Mouse (Mus musculus) cerebellum, adult 2 months (tissue): ENCODE results near the gene Cbx1. TPM values are rescaled to one million over a fixed set of nuclear protein-coding genes. Genes with fewer than 3 reads are reported as not detected.

Source experiments
- DNase-seq, 2 experiments: peaks; one replicate each; pipeline ENCODE4 v3.0.0; 2021
- H3K27ac ChIP-seq: fragments of 200-500 bp; 2 replicates; pipeline ENCODE4 v1.5.1; 2012; ENCODE audit warnings: low read length, control low read depth, inconsistent platforms; ENCODE audit not compliant: insufficient read depth
- H3K27me3 ChIP-seq: fragments of 200-500 bp; 2 replicates; pipeline ENCODE4 v1.6.1; 2012; ENCODE audit warnings: inconsistent platforms, mild to moderate bottlenecking, low read length, moderate library complexity; ENCODE audit not compliant: control insufficient read depth, insufficient read depth
- H3K4me1 ChIP-seq: fragments of 200-500 bp; 2 replicates; pipeline ENCODE4 v1.6.1; 2011; ENCODE audit warnings: low read length; ENCODE audit not compliant: control insufficient read depth, insufficient read depth
- H3K4me3 ChIP-seq: fragments of 200-500 bp; replicated peaks from 2 replicates; pipeline ENCODE3; 2011; ENCODE audit warnings: mild to moderate bottlenecking, low read depth, low read length, control low read depth; ENCODE audit not compliant: insufficient read depth
- CTCF ChIP-seq: fragments of 200-500 bp; IDR thresholded peaks from 2 replicates; pipeline ENCODE4 v1.5.1; 2011; ENCODE audit warnings: low read depth, mild to moderate bottlenecking, control low read depth, low read length, moderate library complexity, borderline replicate concordance; ENCODE audit not compliant: insufficient read depth
- POLR2A ChIP-seq: fragments of 200-500 bp; IDR thresholded peaks from 2 replicates; pipeline ENCODE4 v1.6.1; 2011; ENCODE audit warnings: low read length, control low read depth, borderline replicate concordance; ENCODE audit not compliant: insufficient read depth
- WGBS: fragments of 180-500 bp; shearing (Covaris S2); methylation state at CpG from one replicate; pipeline ENCODE4 v1.1.7; 2018; 5-methylcytosine and 5-hydroxymethylcytosine counted together
- polyA plus RNA-seq: library from polyadenylated mRNA; depleted of rRNA; stranded (reverse); fragments of >200 nt; gene quantifications from 2 replicates; pipeline ENCODE4 v1.2.3, GENCODE M21; 2012

Gene Cbx1
- polyA plus RNA-seq, 1 experiment, result 40.7 TPM

DNA sequence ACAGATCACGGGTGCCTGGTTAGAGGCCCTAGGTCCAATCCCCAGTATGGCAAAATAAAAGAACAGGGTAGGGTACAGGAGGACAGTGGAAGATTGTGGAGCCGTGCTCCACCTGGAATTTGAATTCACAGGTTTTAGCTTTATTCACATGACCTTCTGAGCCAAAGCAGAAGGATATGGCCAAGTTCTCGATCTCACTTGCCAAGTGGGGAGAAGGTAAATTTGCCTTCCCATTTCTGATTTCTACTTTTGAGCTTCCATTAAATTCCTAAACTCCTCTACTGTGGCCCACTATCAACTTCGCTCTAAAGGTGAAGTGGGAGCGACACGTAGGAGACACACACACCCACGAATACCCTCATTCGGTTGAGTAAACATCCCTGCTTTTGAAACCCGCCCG is 40.0 kb downstream of the Cbx1 start:
- TF ChIP-seq POLR2A (no peak), CTCF (no peak)
- Histone ChIP-seq H3K4me1 (peaks cover 22% of the 10 kb centered on the region), H3K27ac (no peak overlapping the region), H3K27me3 (no peaks in the 10 kb centered on the region), H3K4me3 (peak overlapping the region; percentile 76)
- DNase-seq, result no peak
- WGBS, result 4% methylated on average over 10 of the region's 10 CpGs

DNA sequence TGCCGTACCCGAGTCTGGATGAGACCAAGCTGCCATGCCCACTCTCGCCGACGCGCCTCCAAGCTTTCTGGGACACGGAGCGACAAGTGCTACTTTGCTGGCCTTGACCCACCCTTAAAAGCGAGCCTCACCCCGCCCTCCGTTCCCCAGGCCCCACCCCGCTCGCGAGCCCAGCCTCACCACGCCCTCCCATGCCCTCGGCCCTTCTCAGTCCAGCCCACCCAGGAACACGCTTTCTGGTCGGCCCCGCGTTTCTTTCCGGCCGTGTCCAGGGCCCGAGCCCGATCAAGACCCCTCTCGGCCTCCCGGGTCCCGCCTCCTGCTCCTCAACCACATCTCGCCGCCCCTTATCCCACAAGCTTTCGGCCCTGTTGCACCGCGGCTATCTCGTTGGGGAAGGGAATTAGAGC is 40.5 kb downstream of the Cbx1 start:
- Histone ChIP-seq H3K27me3 (no peaks in the 10 kb centered on the region), H3K4me3 (peak overlapping the region; percentile 76), H3K4me1 (peaks cover 22% of the 10 kb centered on the region), H3K27ac (peak overlapping the region; percentile 56)
- under 1% methylated on average over 33 of the region's 33 CpGs for WGBS
- no peak for TF ChIP-seq CTCF
- no peak for TF ChIP-seq POLR2A
- peak in 1 of 2 experiments; percentile 68 for DNase-seq

- H3K4me3 ChIP-seq, result peak within 1 kb of the TSS; percentile 76
- no peak for TF ChIP-seq CTCF
- TF ChIP-seq POLR2A, result peak; percentile 58
- H3K4me1 ChIP-seq, result peaks cover 21% of the 10 kb centered on the region
- DNase-seq, result peak; percentile 97 to 100
- WGBS, result under 1% methylated on average over 51 of the region's 51 CpGs
- H3K27me3 ChIP-seq, result no peaks in the 10 kb centered on the region
- H3K27ac ChIP-seq, result peak within 1 kb of the TSS; percentile 56
Measured at GRCm38 (mm10) chr11:96829813-96830538, 41.0 kb downstream of the Cbx1 start, which contains the start of gene Nfe2l1. Gene Nfe2l1, minus strand, starts transcription at chr11:96829968.

GRCm38 (mm10) chr11:96830539-96831216 is 41.8 kb downstream of the Cbx1 start:
- no peak for DNase-seq
- peak overlapping the region; percentile 70 for H3K4me3 ChIP-seq
- 21% methylated on average over 13 of the region's 13 CpGs for WGBS
- H3K27me3 ChIP-seq, result no peaks in the 10 kb centered on the region
- peaks cover 14% of the 10 kb centered on the region for H3K4me1 ChIP-seq
- peak overlapping the region; percentile 37 for H3K27ac ChIP-seq
- TF ChIP-seq CTCF (no peak), POLR2A (no peak)

DNA sequence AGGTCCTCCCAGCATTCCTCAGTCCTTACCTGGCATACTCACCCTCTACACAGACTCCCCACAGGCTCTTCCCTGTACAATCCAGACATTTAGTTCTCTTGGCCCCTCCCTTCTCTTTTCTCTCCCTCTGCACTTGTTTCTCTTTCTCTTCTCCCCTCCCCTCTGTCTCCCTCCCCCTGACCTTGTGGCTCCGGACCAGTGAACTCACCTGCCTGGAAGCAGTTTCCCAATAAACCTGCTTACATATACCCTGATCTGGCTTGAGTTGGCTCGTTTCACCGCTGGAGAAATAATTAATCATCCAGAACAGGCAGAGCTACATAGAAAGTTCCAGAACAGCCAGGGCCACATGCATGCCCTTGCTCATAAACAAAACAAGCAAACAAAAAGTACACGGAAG is 42.6 kb downstream of the Cbx1 start:
- Histone ChIP-seq H3K4me3 (no peak overlapping the region), H3K27ac (no peak overlapping the region)
- WGBS, result 85% methylated on average over 4 of the region's 4 CpGs

GRCm38 (mm10) chr11:96832541-96832940 is 43.6 kb downstream of the Cbx1 start:
- TF ChIP-seq POLR2A, result no peak
- no peak for TF ChIP-seq CTCF
- 90% methylated on average over 3 of the region's 3 CpGs for WGBS
- no peak overlapping the region for H3K27ac ChIP-seq

More for the DNA sequence above, 42.6 kb downstream of the Cbx1 start:
- H3K4me1 ChIP-seq, result peaks cover 7% of the 10 kb centered on the region
- TF ChIP-seq POLR2A, result no peak
- no peak for TF ChIP-seq CTCF
- no peak for DNase-seq
- H3K27me3 ChIP-seq, result no peaks in the 10 kb centered on the region

DNA sequence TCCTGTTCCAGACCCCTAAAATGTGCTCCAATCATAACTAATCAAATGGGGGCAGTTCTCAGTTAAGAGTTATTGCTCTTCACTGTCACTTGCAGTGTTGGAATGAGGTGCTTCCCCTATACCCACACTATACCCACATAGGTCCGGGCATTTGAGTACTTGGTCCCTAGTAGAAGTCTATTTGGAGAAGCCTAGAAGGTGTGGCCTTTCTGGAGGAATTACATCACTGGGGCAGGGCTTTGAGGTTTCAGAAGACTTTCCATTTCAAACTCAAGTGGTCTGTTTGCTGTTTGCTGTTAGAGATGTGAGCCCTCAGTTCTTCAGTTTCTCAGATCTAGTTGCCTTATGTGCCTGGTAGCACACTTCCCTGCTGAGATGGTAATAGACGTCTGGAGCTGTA is 44.0 kb downstream of the Cbx1 start:
- no peak overlapping the region for H3K27ac ChIP-seq
- no peak for DNase-seq
- H3K4me3 ChIP-seq, result no peak overlapping the region
- H3K27me3 ChIP-seq, result no peaks in the 10 kb centered on the region
- 60% methylated on average over 2 of the region's 2 CpGs for WGBS
- no peak for TF ChIP-seq POLR2A
- no peak for TF ChIP-seq CTCF
- H3K4me1 ChIP-seq, result no peaks in the 10 kb centered on the region

More at GRCm38 (mm10) chr11:96832541-96832940, 43.6 kb downstream of the Cbx1 start:
- Histone ChIP-seq H3K4me1 (peaks cover 3% of the 10 kb centered on the region), H3K27me3 (no peaks in the 10 kb centered on the region), H3K4me3 (no peak overlapping the region)
- DNase-seq, result no peak
